Mouse (Mus musculus): ENCODE data around the gene Kif21a. TPM values are rescaled to one million over a fixed set of nuclear protein-coding genes. Genes with fewer than 3 reads are reported as not detected.
A peak's percentile ranks its signal among the peaks of the same experiment; 100 is the strongest.

Kif21a gene
- total RNA-seq, 2 experiments from 2014 or later, result 16.6 to 18.1 TPM

DNA sequence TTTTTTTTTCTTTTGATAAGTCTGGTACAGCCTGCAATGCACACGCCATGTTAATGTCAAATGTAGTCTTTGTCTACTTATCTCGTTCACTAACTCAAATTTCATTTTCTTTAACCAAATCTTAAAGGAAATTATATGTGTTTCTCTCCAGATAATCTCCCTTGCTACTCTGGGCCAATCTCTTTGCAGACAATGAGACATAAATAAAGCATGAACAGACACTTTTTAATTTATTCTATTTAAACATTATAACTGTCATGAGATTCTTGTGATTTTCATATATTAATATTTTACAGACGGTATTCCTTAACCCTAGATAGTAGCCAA is 30.9 kb downstream of the Kif21a start:
- DNase-seq (ENCODE audit: low spot score in 2 of 2), result no peak

DNA sequence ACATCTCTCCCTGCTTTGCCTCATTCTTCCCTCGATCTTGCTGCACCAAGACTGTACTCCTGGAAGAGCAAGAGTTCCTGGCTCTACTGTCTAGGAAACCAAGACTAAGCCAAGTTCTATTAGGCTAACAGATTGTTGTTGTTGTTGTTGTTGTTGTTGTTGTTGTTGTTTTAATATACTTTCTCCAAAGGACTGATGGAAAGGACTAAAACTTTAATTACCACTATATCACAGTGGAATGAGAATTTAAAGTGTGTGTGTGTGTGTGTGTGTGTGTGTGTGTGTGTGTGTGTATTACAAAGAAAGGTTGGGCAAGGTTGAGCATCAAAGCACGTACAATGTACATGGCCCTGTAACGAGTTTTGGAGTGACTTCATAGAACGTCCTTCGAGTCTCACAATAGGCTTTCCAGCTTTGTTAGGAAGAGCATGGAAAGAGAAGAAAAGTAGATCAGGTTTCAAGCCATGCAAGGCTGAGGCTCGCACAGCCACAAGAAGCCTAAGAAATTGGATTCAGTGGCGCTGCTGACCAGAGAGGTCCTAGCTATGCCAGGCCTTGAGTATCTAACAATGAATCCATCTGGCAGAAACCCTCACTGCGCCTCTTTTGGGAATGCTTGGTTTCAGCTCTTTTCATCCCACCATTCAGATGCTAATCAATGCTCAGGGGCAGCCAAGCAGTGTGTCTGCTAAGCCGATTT is 31.4 kb downstream of the Kif21a start:
- DNase-seq (ENCODE audit: low spot score in 2 of 2), result no peak

DNA sequence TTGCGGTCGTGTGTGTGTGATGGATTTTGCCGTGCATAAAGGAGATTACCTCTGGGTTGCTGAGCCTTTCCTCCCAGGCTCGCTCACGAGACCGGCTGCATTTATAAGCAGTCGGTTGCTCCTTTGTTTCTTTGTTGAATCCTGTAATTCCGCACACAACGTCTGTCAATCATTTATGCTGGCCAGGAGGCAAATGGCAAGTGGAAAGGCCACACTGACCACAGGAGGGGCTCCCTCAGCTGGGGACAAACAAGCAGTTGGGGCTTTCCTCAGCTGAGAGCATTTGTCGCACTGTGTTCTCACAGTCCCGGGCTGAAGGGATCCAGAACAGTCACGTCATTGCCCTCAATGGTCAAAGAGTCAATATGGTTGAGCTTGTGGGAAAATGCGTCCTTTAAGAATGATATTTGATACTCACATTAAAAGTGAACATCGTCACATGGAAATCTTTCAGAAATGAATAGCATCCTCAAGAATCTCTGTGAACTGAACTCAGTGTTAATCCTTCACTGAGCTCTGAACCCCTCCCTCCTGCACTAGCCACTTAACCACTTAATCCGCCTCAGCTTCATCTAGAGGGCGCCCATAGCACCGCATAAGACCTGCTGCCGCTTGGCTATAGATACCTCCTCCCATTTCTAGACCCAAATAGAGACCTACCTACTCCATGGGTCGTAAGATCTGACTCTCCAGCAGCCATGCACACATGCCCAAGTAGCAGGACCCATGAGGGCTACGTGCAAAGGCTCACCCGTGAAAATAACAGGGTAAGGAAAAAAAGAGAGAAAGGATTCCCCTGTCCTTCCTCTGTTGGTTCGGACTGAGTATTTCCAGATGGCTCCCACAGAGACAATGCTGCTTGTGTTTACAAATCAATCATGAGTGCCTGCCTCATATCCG is 32.2 kb downstream of the Kif21a start:
- DNase-seq (ENCODE audit: low spot score in 2 of 2), result no peak

DNA sequence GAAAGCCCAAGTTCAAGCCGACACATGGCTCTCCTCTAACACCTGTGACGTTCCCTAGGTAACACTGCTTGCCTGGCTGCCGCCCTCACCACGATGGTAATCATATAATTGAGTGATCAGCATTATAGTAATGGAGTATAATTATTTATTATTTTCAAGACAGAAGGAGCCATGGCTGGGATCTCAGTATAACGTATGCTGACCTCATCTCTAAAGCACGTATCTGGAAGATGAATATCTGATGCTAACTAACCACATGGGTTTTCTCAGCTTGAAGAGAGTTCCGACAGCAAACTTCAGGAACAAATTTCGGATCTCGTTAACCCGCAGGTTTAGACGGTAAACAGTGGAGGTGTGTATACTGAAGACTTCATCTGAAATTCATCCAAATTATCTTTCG is 33.4 kb downstream of the Kif21a start:
- no peak for DNase-seq (ENCODE audit: low spot score in 2 of 2)

GRCm38 (mm10) chr15:91012793-91013580 is 36.8 kb downstream of the Kif21a start:
- no peak for DNase-seq (ENCODE audit: low spot score in 2 of 2)

GRCm38 (mm10) chr15:91010218-91010617 is 39.5 kb downstream of the Kif21a start:
- DNase-seq (ENCODE audit: low spot score in 2 of 2), result no peak

DNA sequence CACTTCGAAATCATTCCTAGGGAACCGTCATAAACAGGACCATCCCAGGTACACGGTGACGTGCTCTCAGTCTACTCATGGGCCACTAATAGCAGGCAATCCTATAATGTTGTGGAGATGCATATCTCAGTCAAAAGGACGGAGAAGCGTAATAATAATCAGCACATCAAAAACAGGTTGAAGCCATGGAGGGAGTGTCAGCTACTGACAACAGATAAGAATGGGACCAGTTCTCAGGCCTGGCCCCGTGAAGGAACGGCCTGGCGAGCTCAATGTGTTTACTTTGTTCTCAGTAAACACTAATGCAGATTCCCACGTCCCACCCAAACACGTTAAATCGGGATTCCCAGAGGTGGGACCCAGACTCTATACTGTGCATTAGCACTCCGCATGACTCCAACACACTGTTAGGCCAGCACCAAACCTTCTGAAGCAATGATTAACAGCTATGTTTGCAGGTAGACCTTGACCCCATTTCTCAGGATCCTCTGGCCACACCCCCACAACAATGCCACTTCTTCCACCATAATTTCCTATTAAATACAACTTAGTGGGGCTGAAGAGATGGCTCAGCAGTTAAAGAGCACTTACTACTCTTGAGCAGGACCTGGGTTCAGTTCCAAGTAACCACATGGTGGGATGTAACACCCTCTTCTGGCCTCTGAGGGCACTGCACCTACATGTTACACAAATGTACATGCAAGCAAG is 42.5 kb downstream of the Kif21a start:
- no peak for DNase-seq (ENCODE audit: low spot score in 2 of 2)

DNA sequence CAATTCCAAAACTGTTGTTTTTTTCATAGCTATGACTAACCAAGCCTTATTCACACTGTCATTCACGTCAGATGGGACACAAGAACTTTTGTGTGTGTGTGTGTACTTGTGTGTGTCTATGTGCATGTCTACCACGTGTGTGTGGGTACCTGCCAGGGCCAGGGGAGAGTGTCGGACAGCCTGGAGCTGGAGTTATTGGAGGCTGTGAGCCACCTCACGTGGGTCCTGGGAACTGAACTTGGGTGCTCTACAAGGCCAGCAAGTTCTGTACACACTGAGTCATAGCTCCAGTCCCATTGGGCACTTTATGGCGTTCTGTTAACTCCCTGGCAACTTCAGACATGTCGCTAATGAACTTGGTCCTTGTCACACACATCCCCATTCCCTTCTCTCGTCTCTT is 45.0 kb downstream of the Kif21a start:
- DNase-seq (ENCODE audit: low spot score in 2 of 2), result peak in 1 of 2 experiments; percentile 30

GRCm38 (mm10) chr15:91001037-91001616 is 48.6 kb downstream of the Kif21a start:
- DNase-seq (ENCODE audit: low spot score in 2 of 2), result no peak

DNA sequence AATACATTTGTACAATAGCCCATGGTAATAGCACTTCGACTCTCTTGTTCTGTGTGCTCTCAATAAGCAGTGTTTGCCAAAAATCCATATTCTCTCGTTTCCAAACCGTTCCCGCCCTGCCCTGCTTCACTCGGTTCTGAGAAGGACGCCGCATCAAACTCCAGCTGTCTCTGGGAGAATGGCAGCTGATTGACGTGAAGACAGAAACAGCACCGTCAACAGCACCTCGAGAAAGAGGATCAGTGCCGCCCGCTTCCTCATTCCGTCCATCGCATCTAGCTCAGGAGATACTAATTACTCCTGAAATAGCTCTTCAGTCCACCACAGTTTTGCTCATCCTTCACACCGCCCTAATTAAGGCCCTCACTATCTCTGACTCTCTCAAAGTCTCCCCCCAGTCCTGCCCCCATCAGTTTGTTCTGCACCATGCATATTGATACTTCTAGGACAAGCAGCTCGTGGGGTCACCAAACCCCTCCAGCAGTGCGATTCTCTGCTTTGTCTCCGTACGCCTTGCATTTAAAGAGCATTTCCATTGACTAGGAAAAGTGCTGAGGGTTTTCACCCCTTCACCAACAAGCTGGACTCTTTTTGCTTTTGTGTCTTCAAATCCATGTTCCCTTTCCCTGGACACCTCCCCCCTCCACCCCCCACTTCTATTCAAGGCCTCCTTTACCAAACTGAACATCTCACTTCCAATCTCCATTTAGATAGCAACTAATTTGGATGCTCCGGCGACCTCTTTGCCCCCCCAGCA is 49.3 kb downstream of the Kif21a start:
- no peak for DNase-seq (ENCODE audit: low spot score in 2 of 2)

DNA sequence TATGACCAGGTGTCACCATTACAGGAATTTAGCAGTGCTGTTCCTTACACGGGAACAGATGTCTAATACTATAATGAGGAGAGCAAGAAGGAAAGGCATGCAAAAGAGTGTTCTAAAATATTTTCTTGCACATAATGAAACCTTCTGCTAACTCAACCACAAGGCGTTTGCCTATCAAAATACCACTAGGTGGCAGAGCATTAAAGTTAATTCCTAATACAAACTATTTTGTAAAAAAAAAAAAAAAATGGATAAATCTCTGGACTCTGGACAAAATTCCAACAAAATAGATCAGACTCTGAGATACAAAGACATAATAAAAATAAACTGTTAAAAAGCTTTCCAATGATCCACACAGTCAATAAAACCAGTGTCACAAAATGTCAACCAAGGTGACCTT is 56.9 kb downstream of the Kif21a start:
- DNase-seq (ENCODE audit: low spot score in 2 of 2), result no peak

DNA sequence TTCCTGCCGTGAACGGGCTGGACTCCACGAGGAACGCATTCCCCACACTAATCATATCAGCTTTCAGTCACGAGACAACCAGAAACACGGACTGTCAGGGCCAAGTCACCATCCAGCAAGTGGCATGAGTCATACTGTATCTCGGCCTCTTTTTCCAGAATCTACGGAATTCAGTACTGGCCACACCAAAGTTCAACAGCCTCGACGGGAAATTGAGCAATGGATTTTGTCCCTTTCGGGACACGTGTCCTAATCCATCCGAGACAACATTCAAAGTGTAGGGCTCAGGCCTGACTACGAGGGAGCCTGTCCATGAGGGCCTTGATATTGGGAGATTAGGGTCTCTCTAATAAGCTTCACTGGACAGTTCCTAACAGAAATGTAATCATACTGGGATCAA is 57.4 kb downstream of the Kif21a start:
- DNase-seq (ENCODE audit: low spot score in 2 of 2), result peak; percentile 17 to 26

- no peak for DNase-seq (ENCODE audit: low spot score in 2 of 2)
Measured at GRCm38 (mm10) chr15:90991843-90992242, 57.9 kb downstream of the Kif21a start.

DNA sequence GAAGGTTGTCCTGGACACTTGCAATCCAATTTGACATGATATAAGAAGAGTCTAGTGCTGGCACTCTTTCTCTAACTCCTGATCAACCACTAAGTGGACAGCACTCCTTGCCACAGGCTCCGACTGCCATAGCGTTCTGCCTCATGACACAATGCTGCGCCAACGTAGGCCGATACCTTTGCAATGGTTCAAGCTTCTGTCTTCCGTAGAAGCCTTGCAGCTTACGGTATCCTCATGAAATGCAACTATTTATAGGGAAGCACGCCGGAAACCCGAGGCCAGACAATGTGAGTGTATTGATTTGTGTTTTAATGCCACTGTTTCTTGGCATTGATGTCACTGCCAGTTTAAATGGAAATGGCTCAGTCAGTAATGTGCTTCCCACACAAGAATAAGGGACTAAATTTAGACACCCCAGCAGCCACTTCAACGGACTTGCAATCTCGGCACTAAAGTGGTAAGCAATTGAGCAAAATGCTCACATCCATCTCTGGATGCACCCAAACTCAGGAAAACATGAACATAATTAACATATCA is 62.0 kb downstream of the Kif21a start:
- no peak for DNase-seq (ENCODE audit: low spot score in 2 of 2)

GRCm38 (mm10) chr15:90975914-90976313 is 73.8 kb downstream of the Kif21a start:
- no peak for DNase-seq (ENCODE audit: low spot score in 2 of 2)

DNA sequence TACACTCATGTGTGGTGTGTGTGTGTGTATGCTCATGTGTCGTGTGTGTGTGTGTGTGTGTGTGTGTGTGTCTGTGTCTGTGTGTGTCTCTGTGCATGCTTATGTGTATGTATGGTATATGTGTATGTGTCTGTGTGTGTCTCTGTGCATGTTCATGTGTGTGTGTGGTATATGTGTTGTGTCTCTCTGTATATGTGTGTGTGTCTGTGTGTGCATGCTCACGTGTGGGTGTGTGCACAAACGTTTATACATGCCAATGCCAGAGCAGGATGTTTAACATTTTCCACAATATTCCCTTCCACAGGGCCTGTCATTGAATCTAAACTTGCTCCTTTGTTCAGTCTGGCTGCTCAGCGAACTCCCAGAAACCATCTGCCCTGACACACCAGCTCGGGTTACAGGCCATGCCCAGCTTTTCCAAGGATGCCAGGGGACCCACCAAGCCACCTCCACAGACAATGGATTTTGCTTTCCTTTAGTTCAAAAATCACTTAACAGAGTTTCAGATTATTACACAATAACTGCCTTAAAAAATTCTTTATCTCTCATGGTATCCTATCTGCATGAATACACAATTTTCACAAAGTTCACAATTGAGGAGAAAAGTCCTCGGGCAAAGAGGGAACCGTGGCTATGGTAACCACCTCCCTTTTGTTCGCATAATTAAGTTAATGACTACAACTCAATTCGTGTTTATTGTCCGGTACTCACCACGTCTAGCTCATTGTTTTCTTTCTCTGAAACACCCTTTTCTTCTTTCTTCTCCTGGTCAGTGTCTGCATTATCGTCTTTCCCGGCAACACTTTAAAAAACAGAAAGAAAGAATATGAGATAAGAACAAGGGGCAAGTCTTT is 77.6 kb downstream of the Kif21a start:
- DNase-seq (ENCODE audit: low spot score in 2 of 2), result no peak

GRCm38 (mm10) chr15:90963320-90963719 is 86.4 kb downstream of the Kif21a start:
- DNase-seq (ENCODE audit: low spot score in 2 of 2), result no peak

GRCm38 (mm10) chr15:90962548-90962947 is 87.2 kb downstream of the Kif21a start:
- no peak for DNase-seq (ENCODE audit: low spot score in 2 of 2)
